Mouse (Mus musculus): ENCODE data around the gene Aig1. TPM values are rescaled to one million over a fixed set of nuclear protein-coding genes. Genes with fewer than 3 reads are reported as not detected.

The Aig1 gene
- polyA plus RNA-seq, 1 experiment from 2014 or later = 37.0 TPM

GRCm38 (mm10) chr10:13767076-13767475, 101.7 kb downstream of the Aig1 start:
- Histone ChIP-seq H3K36me3 (ENCODE audit: poor library complexity, severe bottlenecking) (no peaks in the 10 kb centered on the region), H3K4me2 (no peak overlapping the region), H3K4me1 (no peaks in the 10 kb centered on the region), H3K27me3 (no peaks in the 10 kb centered on the region), H3K27ac (no peak overlapping the region), H3K9ac (no peak overlapping the region), H3K4me3 (no peak overlapping the region), H3K9me3 (replicated peaks) (no peaks in the 10 kb centered on the region)
- 90% methylated on average over 6 of the region's 6 CpGs for WGBS
- no peak for ATAC-seq

- H3K4me2 ChIP-seq = no peak overlapping the region
- H3K9me3 ChIP-seq (replicated peaks) = no peaks in the 10 kb centered on the region
- H3K36me3 ChIP-seq (ENCODE audit: poor library complexity, severe bottlenecking) = no peaks in the 10 kb centered on the region
- H3K9ac ChIP-seq = no peak overlapping the region
- no peaks in the 10 kb centered on the region for H3K4me1 ChIP-seq
- no peak overlapping the region for H3K4me3 ChIP-seq
- no peaks in the 10 kb centered on the region for H3K27me3 ChIP-seq
- 87% methylated on average over 2 of the region's 2 CpGs for WGBS
- ATAC-seq = no peak
- H3K27ac ChIP-seq = no peak overlapping the region
Measured at GRCm38 (mm10) chr10:13763151-13763550, 105.6 kb downstream of the Aig1 start.

GRCm38 (mm10) chr10:13754712-13755111, 114.1 kb downstream of the Aig1 start:
- no peak overlapping the region for H3K27ac ChIP-seq
- H3K4me2 ChIP-seq = no peak overlapping the region
- H3K36me3 ChIP-seq (ENCODE audit: poor library complexity, severe bottlenecking) = no peaks in the 10 kb centered on the region
- no peak for ATAC-seq
- H3K9ac ChIP-seq = no peak overlapping the region
- H3K9me3 ChIP-seq (replicated peaks) = no peaks in the 10 kb centered on the region
- 94% methylated on average over 1 of the region's 1 CpGs for WGBS
- peaks cover 3% of the 10 kb centered on the region; the same call in 1 of the 2 replicates for H3K4me1 ChIP-seq
- no peak overlapping the region for H3K4me3 ChIP-seq
- no peaks in the 10 kb centered on the region for H3K27me3 ChIP-seq

GRCm38 (mm10) chr10:13753777-13754176, 115.0 kb downstream of the Aig1 start:
- no peak overlapping the region for H3K27ac ChIP-seq
- no peak for ATAC-seq

GRCm38 (mm10) chr10:13739494-13740140, 129.2 kb downstream of the Aig1 start:
- no peaks in the 10 kb centered on the region for H3K9me3 ChIP-seq (replicated peaks)
- no peak overlapping the region for H3K4me2 ChIP-seq
- no peaks in the 10 kb centered on the region for H3K36me3 ChIP-seq (ENCODE audit: poor library complexity, severe bottlenecking)
- no peak for ATAC-seq
- H3K4me3 ChIP-seq = no peak overlapping the region
- H3K27ac ChIP-seq = no peak overlapping the region
- no peaks in the 10 kb centered on the region for H3K4me1 ChIP-seq
- H3K9ac ChIP-seq = no peak overlapping the region
- WGBS = 92% methylated on average over 18 of the region's 18 CpGs
- no peaks in the 10 kb centered on the region for H3K27me3 ChIP-seq

More at GRCm38 (mm10) chr10:13753777-13754176, 115.0 kb downstream of the Aig1 start:
- 67% methylated on average over 5 of the region's 5 CpGs for WGBS
- no peaks in the 10 kb centered on the region for H3K36me3 ChIP-seq (ENCODE audit: poor library complexity, severe bottlenecking)
- no peak overlapping the region for H3K4me2 ChIP-seq
- no peak overlapping the region for H3K9ac ChIP-seq
- H3K4me3 ChIP-seq = no peak overlapping the region
- peaks cover 3% of the 10 kb centered on the region; the same call in 1 of the 2 replicates for H3K4me1 ChIP-seq
- no peaks in the 10 kb centered on the region for H3K27me3 ChIP-seq
- no peaks in the 10 kb centered on the region for H3K9me3 ChIP-seq (replicated peaks)

GRCm38 (mm10) chr10:13730039-13730748, 138.6 kb downstream of the Aig1 start:
- ATAC-seq = no peak

GRCm38 (mm10) chr10:13727676-13728075, 141.1 kb downstream of the Aig1 start:
- no peak overlapping the region for H3K9ac ChIP-seq
- no peak overlapping the region for H3K27ac ChIP-seq
- H3K4me2 ChIP-seq = no peak overlapping the region
- no peak overlapping the region for H3K4me3 ChIP-seq
- H3K36me3 ChIP-seq (ENCODE audit: poor library complexity, severe bottlenecking) = no peaks in the 10 kb centered on the region
- H3K9me3 ChIP-seq (replicated peaks) = no peaks in the 10 kb centered on the region
- ATAC-seq = no peak
- 75% methylated on average over 6 of the region's 6 CpGs for WGBS
- H3K27me3 ChIP-seq = no peaks in the 10 kb centered on the region
- no peaks in the 10 kb centered on the region for H3K4me1 ChIP-seq

More at GRCm38 (mm10) chr10:13730039-13730748, 138.6 kb downstream of the Aig1 start:
- WGBS = 94% methylated on average over 4 of the region's 4 CpGs
- Histone ChIP-seq H3K4me3 (no peak overlapping the region), H3K27me3 (no peaks in the 10 kb centered on the region), H3K36me3 (ENCODE audit: poor library complexity, severe bottlenecking) (no peaks in the 10 kb centered on the region), H3K9ac (no peak overlapping the region), H3K4me1 (no peaks in the 10 kb centered on the region), H3K9me3 (replicated peaks) (no peaks in the 10 kb centered on the region), H3K4me2 (no peak overlapping the region), H3K27ac (no peak overlapping the region)

GRCm38 (mm10) chr10:13726206-13726605, 142.6 kb downstream of the Aig1 start:
- Histone ChIP-seq H3K36me3 (ENCODE audit: poor library complexity, severe bottlenecking) (no peaks in the 10 kb centered on the region), H3K27ac (no peak overlapping the region), H3K4me2 (no peak overlapping the region), H3K4me1 (no peaks in the 10 kb centered on the region), H3K9me3 (replicated peaks) (no peaks in the 10 kb centered on the region), H3K27me3 (no peaks in the 10 kb centered on the region), H3K4me3 (no peak overlapping the region), H3K9ac (no peak overlapping the region)
- 0 out of 2 replicates have a peak, but pooled peaks have one; percentile 48 for ATAC-seq
- 82% methylated on average over 2 of the region's 2 CpGs for WGBS

GRCm38 (mm10) chr10:13725276-13725675, 143.5 kb downstream of the Aig1 start:
- Histone ChIP-seq H3K9ac (no peak overlapping the region), H3K4me3 (no peak overlapping the region), H3K27ac (no peak overlapping the region), H3K27me3 (no peaks in the 10 kb centered on the region), H3K4me1 (no peaks in the 10 kb centered on the region), H3K36me3 (ENCODE audit: poor library complexity, severe bottlenecking) (no peaks in the 10 kb centered on the region), H3K9me3 (replicated peaks) (no peaks in the 10 kb centered on the region), H3K4me2 (no peak overlapping the region)
- no peak for ATAC-seq
- WGBS = 95% methylated on average over 3 of the region's 3 CpGs

- WGBS = 65% methylated on average over 2 of the region's 2 CpGs
Measured at GRCm38 (mm10) chr10:13716132-13716531, 152.6 kb downstream of the Aig1 start.

GRCm38 (mm10) chr10:13715584-13715983, 153.2 kb downstream of the Aig1 start:
- Histone ChIP-seq H3K9ac (no peak overlapping the region), H3K27me3 (no peaks in the 10 kb centered on the region), H3K4me3 (no peak overlapping the region), H3K4me2 (no peak overlapping the region), H3K36me3 (ENCODE audit: poor library complexity, severe bottlenecking) (no peaks in the 10 kb centered on the region), H3K9me3 (replicated peaks) (no peaks in the 10 kb centered on the region), H3K27ac (no peak overlapping the region), H3K4me1 (peaks cover 29% of the 10 kb centered on the region)
- no peak for ATAC-seq
- WGBS = 82% methylated on average over 6 of the region's 6 CpGs

More at GRCm38 (mm10) chr10:13716132-13716531, 152.6 kb downstream of the Aig1 start:
- no peak overlapping the region for H3K4me3 ChIP-seq
- H3K4me2 ChIP-seq = no peak overlapping the region
- no peaks in the 10 kb centered on the region for H3K27me3 ChIP-seq
- no peak for ATAC-seq
- no peak overlapping the region for H3K27ac ChIP-seq
- H3K9ac ChIP-seq = no peak overlapping the region
- H3K4me1 ChIP-seq = peaks cover 29% of the 10 kb centered on the region
- H3K9me3 ChIP-seq (replicated peaks) = no peaks in the 10 kb centered on the region
- no peaks in the 10 kb centered on the region for H3K36me3 ChIP-seq (ENCODE audit: poor library complexity, severe bottlenecking)

GRCm38 (mm10) chr10:13714920-13715293, 153.9 kb downstream of the Aig1 start:
- Histone ChIP-seq H3K9me3 (replicated peaks) (no peaks in the 10 kb centered on the region), H3K4me1 (peaks cover 29% of the 10 kb centered on the region), H3K36me3 (ENCODE audit: poor library complexity, severe bottlenecking) (no peaks in the 10 kb centered on the region), H3K4me3 (no peak overlapping the region), H3K9ac (no peak overlapping the region), H3K27ac (peak overlapping the region; percentile 66), H3K27me3 (no peaks in the 10 kb centered on the region), H3K4me2 (peak overlapping the region; percentile 30)
- WGBS = 15% methylated on average over 7 of the region's 7 CpGs
- peak; percentile 61; the same call in 1 of the 2 replicates for ATAC-seq
